Mouse (Mus musculus): Measurements from ENCODE around the gene Msmo1. TPM values are rescaled to one million over a fixed set of nuclear protein-coding genes. Genes with fewer than 3 reads are reported as not detected.

Gene Msmo1
- total RNA-seq, 1 experiment from 2014 or later: 41.7 TPM

Other genes with a start within 250 kb of the Msmo1 start
- gene Cpe, start 40.7 kb downstream of the Msmo1 start, total RNA-seq (2017): 0.58 TPM in 1 of 2 replicates, not detected in the other
- 80.2 and 82.5 TPM in 2 replicates for gene Klhl2, start 116.2 kb upstream of the Msmo1 start, total RNA-seq (2017)
- 13.3 and 17.6 TPM in 2 replicates for gene Tmem192, start 213.4 kb upstream of the Msmo1 start, total RNA-seq (2017)

Measured in neutrophil, adult 5-6 weeks (primary cell).